Mouse (Mus musculus): ENCODE measurements around the gene Mtrex. TPM values are rescaled to one million over a fixed set of nuclear protein-coding genes. Genes with fewer than 3 reads are reported as not detected.

Mtrex gene
- total and polyA plus RNA-seq, 3 experiments, result 57.4 to 96.5 (median 62.2) TPM

GRCm38 (mm10) chr13:112859574-112860134 lies 67.5 kb downstream of the Mtrex start:
- H3K4me3 ChIP-seq (ENCODE audit: control insufficient read depth in 1 of 2, insufficient read depth in 1 of 2, low read depth in 2 of 2, low read length in 2 of 2), result peak overlapping the region; percentile 64 to 79
- peak; percentile 83 for DNase-seq (ENCODE audit: low read depth, low spot score)
- H3K27ac ChIP-seq (ENCODE audit: control insufficient read depth, low read depth, low read length), result no peak overlapping the region
- H3K9me3 ChIP-seq (replicated peaks; ENCODE audit: insufficient read depth, low read length), result no peaks in the 10 kb centered on the region
- no peaks in the 10 kb centered on the region for H3K79me2 ChIP-seq (ENCODE audit: control insufficient read depth, insufficient read depth, low read length, poor library complexity)
- peak overlapping the region; percentile 60 for H3K9ac ChIP-seq (ENCODE audit: control insufficient read depth, low read depth, low read length, poor library complexity, severe bottlenecking)
- TF ChIP-seq SIN3A (IDR thresholded peaks at IDR 0.05; ENCODE audit: low read length), result peak; percentile 50; the same call in 1 of the 2 replicates
- peak; percentile 31 for TF ChIP-seq RAD21 (IDR thresholded peaks at IDR 0.05; ENCODE audit: low read depth, low read length)
- TF ChIP-seq USF2 (IDR thresholded peaks at IDR 0.05; ENCODE audit: borderline replicate concordance in 1 of 2, insufficient read depth in 1 of 2, low read depth in 1 of 2, low read length in 2 of 2), result no peak
- TF ChIP-seq ELF1 (IDR thresholded peaks at IDR 0.05; ENCODE audit: low read depth, low read length), result peak; percentile 63; the same call in 1 of the 2 replicates
- peak; percentile 73 for TF ChIP-seq MXI1 (IDR thresholded peaks at IDR 0.05; ENCODE audit: low read depth, low read length)
- 0 out of 2 replicates have a peak, but pooled peaks have one; percentile 19 for TF ChIP-seq MYC (IDR thresholded peaks at IDR 0.05; ENCODE audit: low read depth, low read length)
- peak in 1 of 2 experiments; percentile 32; a peak in 1 of 4 replicates for TF ChIP-seq POLR2A (IDR thresholded peaks at IDR 0.05; ENCODE audit: control insufficient read depth in 1 of 2, insufficient read depth in 1 of 2, low read depth in 1 of 2, low read length in 2 of 2, poor library complexity in 1 of 2)
- peak; percentile 47 for TF ChIP-seq SMC3 (IDR thresholded peaks at IDR 0.05; ENCODE audit: low read depth, low read length)
- no peak for TF ChIP-seq ZKSCAN1 (IDR thresholded peaks at IDR 0.05; ENCODE audit: low read depth, low read length)
- TF ChIP-seq CTCF (IDR thresholded peaks at IDR 0.05 in 2 of 3, conservative IDR thresholded peaks at IDR 0.05 in 1 of 3; ENCODE audit: control insufficient read depth in 1 of 3, insufficient read depth in 1 of 3, low read depth in 2 of 3, low read length in 3 of 3, poor library complexity in 1 of 3, severe bottlenecking in 1 of 3), result peak in 2 of 3 experiments; percentile 17 to 35; a peak in 2 of 6 replicates
- TF ChIP-seq MYB (IDR thresholded peaks at IDR 0.05; ENCODE audit: low read depth, low read length), result no peak
- peak; percentile 39; the same call in 1 of the 2 replicates for TF ChIP-seq HCFC1 (IDR thresholded peaks at IDR 0.05; ENCODE audit: low read depth, low read length)
- H3K36me3 ChIP-seq (ENCODE audit: control insufficient read depth in 1 of 2, insufficient read depth in 2 of 2, low read length in 2 of 2), result peaks cover 0 to 7% of the 10 kb centered on the region in 2 experiments; a peak in 2 of 4 replicates
- no peaks in the 10 kb centered on the region for H3K27me3 ChIP-seq (ENCODE audit: control insufficient read depth in 1 of 2, insufficient read depth in 2 of 2, low read length in 2 of 2)
- peaks cover 3 to 4% of the 10 kb centered on the region in 2 experiments; a peak in 1 of 4 replicates for H3K4me1 ChIP-seq (ENCODE audit: control insufficient read depth in 1 of 2, insufficient read depth in 2 of 2, low read length in 2 of 2)

DNA sequence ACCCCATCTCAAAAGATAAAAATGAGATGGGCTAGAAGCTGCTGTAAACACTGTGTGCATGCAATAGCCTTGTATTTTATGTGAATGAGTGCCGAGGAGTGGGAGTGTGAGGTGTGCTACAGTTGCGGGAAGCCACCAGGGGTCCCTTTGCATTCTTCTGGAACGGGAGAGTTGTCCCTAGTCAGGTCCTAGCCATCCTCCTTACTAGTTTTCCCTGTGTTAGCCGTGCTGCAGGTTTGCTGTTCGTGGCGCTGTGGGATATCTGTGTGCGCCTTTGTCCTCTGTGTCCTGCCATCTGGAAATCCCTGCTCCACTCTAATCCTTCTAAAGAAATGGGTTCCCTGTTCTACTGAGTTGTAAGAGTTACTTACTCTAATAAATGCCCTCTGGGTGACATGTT lies 69.3 kb downstream of the Mtrex start:
- H3K4me3 ChIP-seq (ENCODE audit: control insufficient read depth in 1 of 2, insufficient read depth in 1 of 2, low read depth in 2 of 2, low read length in 2 of 2), result no peak overlapping the region
- TF ChIP-seq USF2 (IDR thresholded peaks at IDR 0.05; ENCODE audit: borderline replicate concordance in 1 of 2, insufficient read depth in 1 of 2, low read depth in 1 of 2, low read length in 2 of 2), result no peak
- TF ChIP-seq CTCF (IDR thresholded peaks at IDR 0.05 in 2 of 3, conservative IDR thresholded peaks at IDR 0.05 in 1 of 3; ENCODE audit: control insufficient read depth in 1 of 3, insufficient read depth in 1 of 3, low read depth in 2 of 3, low read length in 3 of 3, poor library complexity in 1 of 3, severe bottlenecking in 1 of 3), result no peak
- no peak for TF ChIP-seq ETS1 (IDR thresholded peaks at IDR 0.05; ENCODE audit: low read depth, low read length)
- no peak for TF ChIP-seq JUND (IDR thresholded peaks at IDR 0.05; ENCODE audit: low read depth, low read length)
- H3K27ac ChIP-seq (ENCODE audit: control insufficient read depth, low read depth, low read length), result no peak overlapping the region
- H3K9me3 ChIP-seq (replicated peaks; ENCODE audit: insufficient read depth, low read length), result no peaks in the 10 kb centered on the region
- peaks cover 0 to 7% of the 10 kb centered on the region in 2 experiments; a peak in 2 of 4 replicates for H3K36me3 ChIP-seq (ENCODE audit: control insufficient read depth in 1 of 2, insufficient read depth in 2 of 2, low read length in 2 of 2)
- H3K79me2 ChIP-seq (ENCODE audit: control insufficient read depth, insufficient read depth, low read length, poor library complexity), result no peaks in the 10 kb centered on the region
- no peaks in the 10 kb centered on the region; a peak in 1 of 4 replicates for H3K27me3 ChIP-seq (ENCODE audit: control insufficient read depth in 1 of 2, insufficient read depth in 2 of 2, low read length in 2 of 2)
- H3K4me1 ChIP-seq (ENCODE audit: control insufficient read depth in 1 of 2, insufficient read depth in 2 of 2, low read length in 2 of 2), result peaks cover 3 to 4% of the 10 kb centered on the region in 2 experiments; a peak in 1 of 4 replicates
- H3K9ac ChIP-seq (ENCODE audit: control insufficient read depth, low read depth, low read length, poor library complexity, severe bottlenecking), result no peak overlapping the region
- no peak for DNase-seq (ENCODE audit: low read depth, low spot score)

All from MEL (cell line).